Mouse (Mus musculus): ENCODE data around the gene Agrp.

DNA sequence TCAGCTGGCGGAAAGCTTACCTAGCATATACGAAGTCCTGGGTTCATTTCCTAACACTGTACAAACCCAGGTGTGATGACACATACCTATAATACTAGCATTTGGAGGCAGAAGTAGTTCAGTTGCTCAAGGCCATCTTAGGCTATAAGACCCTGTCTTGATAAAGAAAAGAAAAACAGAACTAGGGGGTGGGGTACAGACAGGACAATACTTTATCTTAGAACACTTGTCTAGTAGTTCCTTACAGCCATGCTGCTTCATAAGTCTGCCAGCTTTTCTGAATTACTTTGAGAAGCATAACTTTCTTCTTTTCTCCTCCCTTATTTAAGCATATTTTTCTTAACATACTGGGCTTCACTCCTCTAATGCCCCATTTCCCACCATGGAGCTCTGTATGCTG, 94.4 kb downstream of the Agrp start:
- TF ChIP-seq POLR2A (IDR thresholded peaks at IDR 0.05; ENCODE audit: control insufficient read depth in 1 of 2, insufficient read depth in 1 of 2, low read depth in 1 of 2, low read length in 2 of 2, poor library complexity in 1 of 2) (no peak), TAL1 (IDR thresholded peaks at IDR 0.05; ENCODE audit: low read length) (no peak; the same call in 1 of the 2 replicates), EP300 (IDR thresholded peaks at IDR 0.05; ENCODE audit: low read depth in 1 of 2, low read length in 2 of 2) (peak; percentile 72 to 84; a peak in 3 of 4 replicates), MAZ (IDR thresholded peaks at IDR 0.05; ENCODE audit: low read depth, low read length) (no peak), HCFC1 (IDR thresholded peaks at IDR 0.05; ENCODE audit: low read depth, low read length) (no peak)

Measured in MEL (cell line).